Mouse (Mus musculus) naive thymus-derived CD4-positive, alpha-beta T cell, adult 2 months (primary cell): ENCODE results near the gene Olfr414.

Experiments
- DNase-seq: peaks from one replicate; pipeline ENCODE4 v3.0.0-alpha.2; 2011; ENCODE audit warnings: low read depth

The Olfr414 gene

DNA sequence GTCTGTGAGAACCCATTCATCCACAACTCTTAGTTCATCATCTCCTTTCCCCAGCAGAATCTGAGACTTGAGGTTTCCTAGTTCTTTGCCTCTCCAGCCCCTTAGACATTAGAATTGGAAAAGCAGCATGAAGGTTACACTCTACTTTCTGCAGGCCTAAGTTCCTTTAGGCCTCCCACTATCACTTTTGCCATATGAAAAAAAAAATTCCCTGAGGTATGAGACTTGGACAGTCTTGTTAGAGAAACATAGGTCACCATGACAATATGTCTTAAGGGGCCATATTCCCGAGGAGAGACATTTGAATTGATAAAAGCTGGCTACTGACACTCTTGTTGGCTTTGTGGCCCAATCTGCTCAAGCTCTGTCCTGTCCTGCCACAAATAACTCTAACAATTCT is at the start of gene Olfr414:
TSS of gene Olfr414 (plus strand) at position 301 of the 400 bp plus-strand sequence.
- no peak for DNase-seq

DNA sequence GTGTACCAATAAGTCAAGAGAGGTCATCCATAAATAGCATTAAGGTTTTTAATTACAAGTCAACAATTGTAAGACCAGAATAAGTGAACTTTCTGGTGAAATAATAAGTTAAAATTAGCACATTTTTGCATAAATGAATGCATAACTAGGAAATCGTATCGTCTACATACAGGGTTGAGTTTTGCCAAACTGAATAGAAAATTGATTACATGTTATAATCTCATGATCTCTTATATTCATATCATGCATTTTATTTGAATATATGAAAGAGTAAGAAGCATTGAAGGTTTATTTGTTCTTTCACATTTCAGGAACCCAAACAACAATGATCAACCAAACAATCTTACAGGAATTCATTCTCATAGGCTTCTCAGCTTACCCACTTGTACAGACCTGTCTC is 33.1 kb upstream of the Olfr414 start, which contains the start of gene Olfr248:
TSS of gene Olfr248 (plus strand) at position 301 of the 400 bp plus-strand sequence.
- DNase-seq, result no peak

DNA sequence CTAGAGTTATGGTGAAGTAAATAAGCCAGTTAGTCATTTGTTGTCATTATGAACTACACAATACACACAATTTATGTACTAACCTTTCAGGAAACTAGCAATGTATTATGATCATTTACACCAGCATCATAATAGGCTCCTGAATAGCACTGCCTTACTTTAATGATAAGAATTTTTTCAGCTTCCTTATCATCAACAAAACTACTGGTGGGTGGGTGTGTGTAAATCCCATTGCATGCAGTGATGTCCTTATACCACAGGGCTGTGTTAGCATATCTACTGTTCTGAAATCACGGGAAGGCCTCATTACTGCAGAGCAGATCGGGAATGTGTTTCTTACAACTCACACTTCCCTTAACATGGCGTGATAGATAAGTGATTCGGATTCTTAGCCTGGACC is 905 bp upstream of the Olfr414 start:
- no peak for DNase-seq

DNA sequence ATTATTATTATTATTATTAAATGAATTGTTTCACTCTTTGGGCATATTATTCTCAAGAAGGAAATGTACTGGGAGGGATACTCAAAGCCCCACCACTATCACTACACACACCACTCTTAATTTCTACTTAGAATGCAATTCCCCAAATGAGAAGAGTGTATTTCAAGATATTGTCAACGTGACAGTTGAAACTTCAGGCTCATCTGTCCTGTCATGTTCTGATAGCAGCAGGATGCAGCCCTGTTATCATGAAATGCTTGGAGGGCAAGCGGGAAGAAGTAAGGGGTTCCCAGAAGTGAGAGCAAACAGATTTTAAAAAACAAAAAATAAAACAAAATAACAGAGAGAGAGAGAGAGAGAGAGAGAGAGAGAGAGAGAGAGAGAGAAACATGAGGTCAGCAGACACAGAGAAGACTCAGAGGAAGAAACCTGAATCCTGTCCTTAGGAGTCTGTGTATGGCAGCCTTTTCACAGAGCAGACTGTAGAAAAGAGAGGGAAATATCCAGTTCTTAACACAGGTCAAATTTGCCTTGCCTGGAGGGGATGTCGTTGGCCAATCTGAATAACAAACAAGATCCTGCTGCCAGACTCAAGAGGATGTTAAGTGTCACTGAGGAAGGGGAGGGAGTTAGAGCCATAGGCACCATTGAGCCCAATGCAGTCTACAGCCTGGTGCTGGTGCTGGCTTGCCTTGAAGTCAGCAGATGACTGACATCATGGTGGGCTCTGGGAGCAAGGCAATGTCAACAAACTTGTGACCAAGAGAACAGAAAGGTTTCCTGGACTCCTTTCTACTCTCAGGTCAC is 2.5 kb downstream of the Olfr414 start:
- DNase-seq, result no peak

DNA sequence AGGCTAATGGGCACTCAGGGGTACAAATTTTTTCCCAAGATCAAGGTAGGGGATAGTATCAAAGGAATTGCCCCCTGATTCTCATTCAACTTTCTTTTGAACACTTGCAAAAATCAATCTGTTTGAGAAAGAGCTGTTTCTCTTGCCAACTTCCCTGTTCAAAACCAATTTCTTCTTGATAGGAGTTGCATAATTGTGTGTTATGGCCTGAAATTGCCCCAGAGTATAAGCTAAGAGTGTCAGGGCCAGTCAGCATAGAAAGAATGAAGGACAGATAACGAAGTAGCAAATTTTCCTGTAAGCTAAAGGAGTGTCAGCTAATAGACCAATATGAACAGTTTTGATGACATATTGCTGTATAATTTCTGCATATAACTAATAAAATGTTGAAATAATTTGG is 3.5 kb downstream of the Olfr414 start:
- no peak for DNase-seq

DNA sequence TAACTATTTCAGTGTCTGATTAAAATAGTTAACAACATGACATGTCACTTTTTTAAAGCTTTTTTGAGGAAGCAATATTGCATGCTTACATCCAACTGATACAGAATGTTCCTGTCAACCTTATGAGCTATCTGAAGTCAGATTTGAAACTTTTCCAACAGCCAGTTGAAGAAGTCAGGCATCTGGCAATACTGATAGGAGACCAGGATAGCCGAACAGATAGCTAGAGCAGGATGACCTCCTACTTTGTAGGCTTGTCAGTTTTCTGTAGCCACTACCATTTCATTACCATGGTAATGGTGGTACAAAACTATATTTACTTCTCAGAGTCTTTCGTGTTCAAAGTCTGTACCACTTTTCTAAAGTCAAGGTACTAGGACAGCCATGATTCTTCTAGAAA is 4.5 kb downstream of the Olfr414 start:
- DNase-seq, result no peak

DNA sequence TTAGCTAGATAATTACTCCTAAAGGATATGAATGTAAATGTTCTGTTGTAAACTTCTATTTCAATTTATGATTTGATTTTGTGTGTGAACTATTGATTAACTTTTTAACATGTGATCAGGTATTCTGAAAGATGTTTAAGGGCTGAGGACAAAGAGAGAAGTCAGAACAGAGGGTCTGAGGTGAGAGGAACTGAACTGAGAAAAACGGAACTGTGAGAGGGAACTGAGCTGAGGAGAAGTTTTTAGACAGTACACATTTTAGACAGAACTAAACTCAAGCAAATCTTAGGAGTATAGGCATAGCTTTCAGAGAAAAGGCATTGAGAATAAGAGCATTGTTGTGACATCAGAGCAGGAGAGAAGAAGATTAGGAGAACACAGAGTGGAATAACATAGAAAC is 10.3 kb downstream of the Olfr414 start:
- no peak for DNase-seq

DNA sequence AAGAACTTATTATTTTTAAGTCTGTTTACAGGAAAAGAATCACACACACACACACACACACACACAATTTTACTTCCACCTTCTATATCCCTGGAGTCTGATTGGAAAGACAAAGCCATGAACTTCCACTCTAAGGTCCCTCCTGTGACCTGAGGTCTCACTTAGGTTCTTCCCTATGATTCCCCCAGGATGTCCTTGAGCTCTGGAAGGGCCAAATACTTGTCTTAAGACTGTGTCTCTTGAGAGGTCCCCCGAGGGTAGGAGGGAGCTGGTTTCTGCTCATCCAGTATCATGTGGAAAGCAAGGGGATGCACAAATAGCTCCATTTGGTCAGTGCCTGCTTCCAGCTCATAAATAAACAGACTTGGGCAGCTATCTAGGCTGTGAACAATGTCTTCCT is 17.9 kb downstream of the Olfr414 start, which contains the start of gene Olfr220:
TSS of gene Olfr220 (plus strand) at position 301 of the 400 bp plus-strand sequence.
- no peak for DNase-seq

DNA sequence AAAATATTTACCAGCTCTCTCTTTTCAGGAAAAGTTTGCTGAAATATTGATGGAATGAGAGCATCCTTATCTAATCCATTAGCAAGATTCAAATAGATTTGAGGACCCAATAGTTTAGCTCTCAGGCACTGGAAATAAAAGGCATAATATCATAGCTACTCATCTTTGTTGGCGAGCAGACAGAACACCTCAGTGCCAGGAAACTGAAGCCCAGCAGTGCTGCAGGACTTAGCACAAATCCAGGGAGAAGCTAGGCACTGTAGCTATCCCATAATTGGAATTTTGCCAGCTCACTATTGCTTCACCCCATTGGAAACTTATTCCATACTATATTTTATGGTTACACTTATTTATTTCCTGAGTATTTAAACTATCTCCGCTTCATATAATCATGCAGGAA is 31.2 kb downstream of the Olfr414 start:
- no peak for DNase-seq

DNA sequence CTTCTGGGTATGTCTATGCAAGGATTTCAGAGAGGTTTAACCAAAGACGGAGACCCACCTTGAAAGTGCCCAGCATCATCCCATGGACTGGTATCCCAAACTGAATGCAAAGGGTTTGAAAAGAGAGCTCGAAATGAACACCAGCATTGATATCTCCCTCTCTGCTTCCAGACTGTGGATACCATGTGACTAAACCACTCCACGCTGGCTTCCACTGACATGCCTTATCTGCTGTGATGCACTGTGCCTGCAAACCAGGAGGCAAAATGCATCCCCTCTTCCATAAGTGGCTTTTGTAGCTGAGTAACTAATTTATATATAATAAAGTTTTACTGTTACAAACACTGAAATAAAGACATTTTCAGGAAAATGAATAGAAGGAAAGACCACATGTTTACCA is 41.5 kb downstream of the Olfr414 start:
- no peak for DNase-seq

DNA sequence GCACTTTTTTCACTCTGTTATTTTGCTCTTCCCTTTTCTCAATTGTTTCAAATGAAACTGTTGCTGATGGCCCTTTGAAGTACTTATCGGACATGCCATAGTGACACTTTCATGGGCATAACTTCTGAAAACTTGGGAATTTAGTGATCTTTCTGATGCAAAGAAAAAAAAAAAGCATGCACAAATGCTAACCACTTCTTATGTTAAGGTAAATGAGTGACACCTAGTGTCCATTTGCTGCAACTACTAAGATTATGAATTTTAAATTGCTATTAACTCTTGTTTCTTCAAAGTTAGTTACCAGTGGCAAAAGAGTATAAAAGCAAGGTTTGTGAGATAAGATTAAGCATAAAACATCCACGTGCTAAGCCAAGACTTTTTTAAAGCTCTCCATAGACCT is 42.4 kb downstream of the Olfr414 start:
- DNase-seq, result peak; percentile 46

DNA sequence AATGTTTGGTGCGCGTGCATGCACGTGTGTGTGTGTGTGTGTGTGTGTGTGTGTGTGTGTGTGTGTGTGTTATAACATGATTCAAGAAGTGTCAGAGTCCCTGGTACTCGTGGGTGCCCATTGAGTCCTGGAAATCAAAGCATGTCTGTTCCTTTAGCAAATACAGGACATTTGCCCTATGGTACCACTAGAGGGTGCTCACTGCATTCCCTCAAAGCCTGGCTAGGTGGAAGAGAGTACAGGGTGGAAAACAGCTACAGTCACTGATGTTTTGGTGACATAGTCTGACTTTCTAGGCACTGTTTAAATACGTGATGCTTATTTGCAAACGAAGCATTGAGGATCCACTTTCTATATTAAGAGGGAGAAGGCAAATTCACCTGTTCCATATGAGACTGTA is 45.9 kb downstream of the Olfr414 start:
- DNase-seq, result peak; percentile 39

DNA sequence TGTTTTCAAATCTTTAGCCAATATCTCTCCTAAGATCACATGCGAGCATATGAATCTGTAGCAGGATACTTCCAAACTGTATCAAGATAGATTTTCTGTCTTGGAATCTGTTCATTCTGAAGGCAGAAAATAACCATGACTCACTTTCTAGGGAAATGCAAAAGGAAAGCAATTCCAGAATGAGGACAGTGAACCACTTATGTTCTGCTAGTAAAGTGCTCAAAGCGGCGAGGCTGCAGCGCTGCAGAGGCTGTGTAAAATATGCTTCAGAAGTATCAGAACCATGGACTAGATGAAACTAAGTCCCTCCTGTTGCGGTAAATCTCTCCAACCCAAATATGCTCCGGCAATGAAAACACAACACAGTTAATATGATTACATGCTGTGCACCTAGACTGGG is 58.7 kb downstream of the Olfr414 start:
- DNase-seq, result no peak
